Mouse (Mus musculus): ENCODE measurements around the gene Snx9.

Snx9 gene

GRCm38 (mm10) chr17:5842988-5843640 is 2.0 kb downstream of the Snx9 start:
- whole genome bisulfite sequencing = 82% methylated on average over 9 of the region's 9 CpGs

- 97% methylated on average over 7 of the region's 7 CpGs for WGBS
These were observed 2.5 kb downstream of the Snx9 start for GRCm38 (mm10) chr17:5843641-5843990.

GRCm38 (mm10) chr17:5845376-5845775 is 4.2 kb downstream of the Snx9 start:
- 86% methylated on average over 4 of the region's 4 CpGs for WGBS

- 83% methylated on average over 8 of the region's 8 CpGs for WGBS
These were observed 5.0 kb downstream of the Snx9 start for GRCm38 (mm10) chr17:5846101-5846500.

DNA sequence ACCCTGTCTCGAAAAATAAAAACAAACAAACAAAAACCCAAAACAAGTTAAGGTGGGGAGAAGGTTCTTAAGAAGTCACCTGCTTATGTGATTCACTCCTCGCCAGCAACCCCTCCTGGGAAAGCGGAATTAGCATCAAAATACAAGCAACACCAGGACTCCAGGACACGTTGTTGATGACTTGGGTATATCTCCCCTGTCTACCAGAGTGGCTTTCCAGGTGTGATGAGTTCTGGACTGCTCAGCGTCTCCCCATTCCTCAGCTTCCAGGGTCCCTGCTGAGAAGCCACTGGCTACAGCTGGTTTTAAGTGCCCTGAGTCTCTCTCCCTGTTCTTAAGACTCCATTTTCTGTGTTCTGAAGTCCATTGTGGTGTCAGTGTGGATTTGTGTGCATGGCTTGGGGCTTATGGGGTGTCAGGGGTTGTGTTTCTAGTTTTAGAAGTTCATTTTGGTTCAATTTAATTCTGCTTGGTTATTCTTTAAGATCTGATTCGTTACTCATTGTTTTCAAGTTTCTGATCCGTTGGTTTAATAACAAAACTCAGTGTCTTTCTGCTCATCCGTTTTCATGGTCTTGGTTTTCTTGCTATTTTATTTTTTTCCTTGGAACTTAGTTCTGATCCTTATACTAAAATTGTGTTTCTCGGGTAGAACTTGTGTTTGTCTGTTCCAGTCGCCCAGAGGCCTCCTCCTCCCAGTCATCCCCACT is 7.7 kb downstream of the Snx9 start:
- 75% methylated on average over 10 of the region's 10 CpGs for WGBS

DNA sequence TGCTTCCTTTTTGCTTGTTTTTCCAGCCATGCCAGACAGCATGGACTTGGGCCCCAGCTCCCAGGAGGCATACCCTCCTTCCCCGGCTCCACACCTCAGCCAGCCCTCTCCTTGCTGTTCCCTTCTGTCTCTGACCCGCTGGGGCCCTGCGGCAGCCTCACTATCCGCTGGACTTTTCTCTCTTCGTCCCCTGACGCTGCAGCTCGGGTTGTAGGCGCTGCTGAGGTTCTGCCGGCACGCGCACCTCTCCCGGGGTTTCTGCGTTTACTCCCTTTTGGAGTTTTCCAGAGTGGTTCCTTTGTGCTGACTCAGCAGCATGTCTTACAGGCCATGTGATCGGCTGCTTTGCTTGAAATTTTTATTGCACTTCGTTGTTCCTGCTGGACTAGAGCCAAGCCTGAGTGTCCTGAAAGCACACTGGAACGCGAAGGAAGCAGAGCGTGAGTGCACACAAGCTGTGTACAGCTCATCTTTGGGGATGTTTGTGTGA is 8.3 kb downstream of the Snx9 start:
- WGBS = 17% methylated on average over 18 of the region's 18 CpGs

DNA sequence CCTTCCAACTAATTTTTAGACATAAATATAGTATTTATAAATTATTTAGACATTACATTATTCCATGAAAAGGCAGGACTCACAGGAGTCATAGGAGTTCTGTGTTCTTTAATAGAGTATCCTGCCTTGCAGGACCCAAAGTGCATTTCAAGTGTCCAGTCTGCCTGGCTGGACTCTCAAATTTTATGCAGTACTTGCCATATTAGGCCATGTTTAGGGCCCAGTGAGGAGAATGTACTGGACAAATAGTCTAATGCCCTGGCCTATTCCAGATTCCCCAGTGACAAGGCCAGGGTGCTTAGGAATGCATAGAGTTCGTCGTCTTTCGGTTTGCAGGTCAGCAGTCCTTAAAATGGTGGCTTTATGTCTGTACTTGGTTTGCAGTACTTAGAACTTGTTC is 8.9 kb downstream of the Snx9 start:
- 91% methylated on average over 3 of the region's 3 CpGs for WGBS

- 88% methylated on average over 3 of the region's 3 CpGs for WGBS
These were observed 9.3 kb downstream of the Snx9 start for GRCm38 (mm10) chr17:5850476-5850875.

GRCm38 (mm10) chr17:5853936-5854335 is 12.8 kb downstream of the Snx9 start:
- 98% methylated on average over 13 of the region's 13 CpGs for WGBS

GRCm38 (mm10) chr17:5856426-5856825 is 15.3 kb downstream of the Snx9 start:
- WGBS = 93% methylated on average over 7 of the region's 7 CpGs

- 94% methylated on average over 11 of the region's 11 CpGs for WGBS
These were observed 16.1 kb downstream of the Snx9 start for GRCm38 (mm10) chr17:5857206-5857605.

DNA sequence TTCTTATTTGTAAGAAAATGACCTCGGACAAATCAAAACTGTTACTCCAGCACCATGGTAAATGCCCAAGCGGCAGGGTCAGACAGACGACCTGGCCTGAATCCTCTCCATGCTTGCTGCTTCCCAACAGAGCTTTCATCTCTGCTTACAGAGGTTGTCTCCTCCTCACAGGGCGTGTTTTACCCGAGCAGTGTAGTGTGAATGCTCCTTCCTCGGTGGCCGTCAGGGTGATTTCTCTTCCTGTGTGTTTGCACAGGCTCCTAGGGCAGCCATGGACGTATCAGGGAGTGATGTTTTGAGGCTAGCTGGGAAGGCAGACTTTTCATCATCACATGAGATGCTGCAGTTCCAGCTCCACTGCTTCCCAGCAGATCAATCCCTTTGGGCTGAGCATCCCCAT is 17.1 kb downstream of the Snx9 start:
- 74% methylated on average over 8 of the region's 8 CpGs for WGBS

- 22% methylated on average over 6 of the region's 6 CpGs for WGBS
These were observed 21.2 kb downstream of the Snx9 start for GRCm38 (mm10) chr17:5862285-5862684.

GRCm38 (mm10) chr17:5862869-5863268 is 21.7 kb downstream of the Snx9 start:
- 37% methylated on average over 4 of the region's 4 CpGs for WGBS

GRCm38 (mm10) chr17:5863745-5864144 is 22.6 kb downstream of the Snx9 start:
- 96% methylated on average over 5 of the region's 5 CpGs for WGBS

GRCm38 (mm10) chr17:5867456-5867855 is 26.3 kb downstream of the Snx9 start:
- 63% methylated on average over 6 of the region's 6 CpGs for WGBS

DNA sequence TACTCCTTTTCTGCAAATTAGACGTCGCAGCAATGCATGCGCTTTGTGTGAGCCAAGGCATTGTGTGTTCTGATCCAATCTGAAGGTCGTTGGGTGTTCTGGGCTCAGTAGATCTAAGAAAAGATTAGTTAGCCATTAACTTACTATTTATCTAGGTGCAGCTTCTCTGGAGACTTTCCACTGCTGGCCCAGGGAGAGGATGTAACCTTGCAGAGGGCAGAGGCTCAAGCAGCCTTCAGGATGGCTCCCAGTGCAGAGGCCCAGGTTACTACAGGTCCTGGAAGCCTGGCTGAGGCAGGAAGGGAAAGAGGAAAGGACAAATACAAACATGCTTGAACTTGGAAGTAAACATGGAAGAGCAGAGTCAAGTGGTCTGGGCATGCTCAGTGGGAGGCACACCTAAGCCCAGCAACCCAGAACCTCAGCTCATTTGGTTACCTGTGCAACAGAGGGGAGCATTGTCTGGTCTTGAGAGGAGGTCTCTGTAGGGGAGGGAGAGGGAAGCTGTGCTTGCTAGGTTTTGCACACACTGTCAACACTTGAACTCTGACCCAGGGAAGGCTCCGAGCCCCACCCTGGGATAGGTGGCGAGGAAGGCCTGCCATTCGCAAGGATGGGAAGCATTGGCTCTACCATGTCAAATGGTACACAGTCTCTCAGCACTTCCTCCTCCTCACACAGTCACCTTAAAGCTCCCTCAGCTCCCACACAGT is 27.3 kb downstream of the Snx9 start:
- WGBS = 76% methylated on average over 7 of the region's 7 CpGs

DNA sequence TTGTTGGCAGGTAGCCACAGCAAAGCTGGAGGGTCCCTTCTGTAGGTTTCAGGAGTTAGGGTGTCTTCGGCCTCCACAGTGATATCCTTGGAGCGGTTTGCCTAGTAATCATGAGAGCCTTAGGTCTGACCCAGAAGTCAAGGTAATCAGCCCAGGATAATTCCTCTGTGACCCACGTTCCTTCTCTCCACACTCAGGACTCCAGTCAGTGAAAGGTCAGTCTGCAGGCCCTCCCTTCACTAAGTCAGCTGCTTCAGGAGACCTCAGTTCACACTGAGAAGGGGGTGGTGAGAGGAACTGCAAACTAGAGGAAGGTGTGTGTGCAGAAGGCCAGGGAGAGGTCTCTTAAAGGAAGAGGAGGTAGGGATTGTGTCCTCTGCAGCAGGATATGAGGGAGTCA is 28.3 kb downstream of the Snx9 start:
- 94% methylated on average over 3 of the region's 3 CpGs for WGBS

DNA sequence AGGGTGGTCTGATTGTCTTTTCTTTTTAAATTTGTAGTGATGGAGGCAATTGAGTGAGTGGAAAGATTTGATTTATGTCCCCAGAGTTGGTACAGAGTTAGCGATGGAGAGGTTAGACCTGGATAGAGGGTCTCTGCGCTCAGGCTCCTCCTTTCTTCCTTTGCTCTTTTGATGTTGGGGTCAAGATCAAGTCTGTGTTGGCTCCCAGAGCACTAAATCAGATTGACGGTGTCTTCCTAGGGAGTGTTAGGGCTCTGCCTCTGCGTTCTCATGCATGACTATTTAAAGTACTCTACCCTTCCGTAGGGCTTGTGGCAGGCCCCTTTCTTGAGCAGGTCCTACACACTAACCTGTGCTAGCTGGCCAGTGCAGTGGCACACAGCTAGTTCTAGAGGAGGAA is 28.9 kb downstream of the Snx9 start:
- WGBS = 92% methylated on average over 5 of the region's 5 CpGs

- WGBS = 94% methylated on average over 11 of the region's 11 CpGs
These were observed 29.6 kb downstream of the Snx9 start for GRCm38 (mm10) chr17:5870696-5871095.

GRCm38 (mm10) chr17:5872506-5872905 is 31.4 kb downstream of the Snx9 start:
- WGBS = 40% methylated on average over 12 of the region's 12 CpGs

DNA sequence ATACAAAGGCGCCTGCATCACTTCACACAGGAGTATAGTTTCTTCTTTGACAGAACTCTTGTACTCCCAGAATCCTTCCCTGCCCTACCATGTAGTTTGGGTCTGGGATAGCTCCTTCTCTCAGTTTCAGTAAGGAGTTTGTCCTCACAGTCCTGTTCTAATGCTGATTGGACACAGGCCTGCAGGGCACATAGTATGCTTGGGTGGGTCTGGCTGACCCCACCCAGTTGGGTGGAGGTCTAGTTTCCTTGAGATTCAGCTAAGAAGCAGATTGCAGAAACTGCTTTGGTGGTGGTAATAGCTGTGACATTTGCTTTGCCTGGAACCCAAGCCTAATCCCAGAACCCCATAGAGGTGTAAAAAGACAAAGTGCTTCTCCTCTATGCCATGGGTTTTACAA is 33.4 kb downstream of the Snx9 start:
- 98% methylated on average over 1 of the region's 1 CpGs for WGBS

DNA sequence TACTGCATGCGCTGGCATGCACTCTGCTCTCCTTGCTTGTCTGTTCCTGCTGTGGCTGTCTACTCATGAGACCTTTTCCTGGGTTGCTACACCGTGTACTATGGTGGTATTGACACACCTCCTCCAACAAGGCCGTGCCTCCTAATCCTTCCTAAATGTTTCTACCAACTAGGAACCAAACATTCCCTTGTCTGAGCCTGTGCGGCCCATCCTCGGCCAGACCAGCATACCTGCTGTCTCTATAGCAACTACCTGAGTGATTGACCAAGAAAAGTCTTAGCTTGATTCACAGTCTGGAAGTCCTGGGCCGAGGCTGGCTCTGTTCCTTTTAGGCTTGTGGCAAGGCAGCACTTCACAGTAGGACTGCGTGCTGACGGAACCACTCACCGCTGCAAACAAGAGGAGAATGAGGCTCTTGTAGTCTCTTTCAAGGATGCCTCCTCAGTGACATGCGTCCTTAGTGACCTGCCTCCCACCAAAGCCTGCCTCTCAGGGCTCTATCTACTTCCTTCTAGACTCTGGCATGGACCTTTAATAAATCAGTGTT is 36.6 kb downstream of the Snx9 start:
- WGBS = 83% methylated on average over 10 of the region's 10 CpGs

Measured in cerebral cortex, adult 2 months (tissue).